Mouse (Mus musculus) kidney, embryonic 15.5 days (tissue): Measurements from ENCODE around the gene Nt5e. TPM values are rescaled to one million over a fixed set of nuclear protein-coding genes. Genes with fewer than 3 reads are reported as not detected.

Source experiments
- ATAC-seq: fragments of 200-750 bp; cut with Nextera tagmentation; replicated peaks from 2 replicates; pipeline ENCODE4 v1.8.0; 2017; ENCODE audit warnings: moderate TSS enrichment; ENCODE audit not compliant: low FRiP score
- H3K27ac ChIP-seq: fragments of 300-500 bp; sonication (generic); 2 replicates; pipeline ENCODE4 v1.5.1; 2015; ENCODE audit warnings: mild to moderate bottlenecking, inconsistent platforms
- H3K27me3 ChIP-seq: fragments of 300-500 bp; sonication (generic); 2 replicates; pipeline ENCODE4 v1.6.1; 2015; ENCODE audit warnings: inconsistent platforms
- H3K36me3 ChIP-seq: fragments of 300-500 bp; sonication (generic); 2 replicates; pipeline ENCODE4 v1.6.1; 2015; ENCODE audit warnings: inconsistent platforms
- H3K4me1 ChIP-seq: fragments of 300-500 bp; sonication (generic); 2 replicates; pipeline ENCODE4 v1.6.1; 2015; ENCODE audit warnings: inconsistent platforms
- H3K4me2 ChIP-seq: fragments of 300-500 bp; sonication (generic); 2 replicates; pipeline ENCODE4 v1.6.1; 2015; ENCODE audit warnings: moderate library complexity, mild to moderate bottlenecking, inconsistent platforms
- H3K4me3 ChIP-seq: fragments of 300-500 bp; sonication (generic); replicated peaks from 2 replicates; pipeline ENCODE4 v1.5.1; 2015; ENCODE audit warnings: mild to moderate bottlenecking, inconsistent platforms
- H3K9ac ChIP-seq: fragments of 300-500 bp; sonication (generic); 2 replicates; pipeline ENCODE4 v1.6.1; 2015; ENCODE audit warnings: mild to moderate bottlenecking, inconsistent platforms
- H3K9me3 ChIP-seq: fragments of 300-500 bp; sonication (generic); replicated peaks from 2 replicates; pipeline ENCODE4 v1.6.1; 2016; ENCODE audit warnings: inconsistent platforms
- WGBS: fragments of 180-500 bp; shearing (Covaris S2); methylation state at CpG from one replicate; pipeline ENCODE4 v1.1.7; 2015; ENCODE audit warnings: mixed read lengths; 5-methylcytosine and 5-hydroxymethylcytosine counted together
- polyA plus RNA-seq: library from polyadenylated mRNA; unstranded; fragments of >200 nt; fragmentation: Nextera tagmentation; extraction: Ambion mirVana; gene quantifications from 2 replicates; pipeline ENCODE4 v1.2.1, GENCODE M21; 2015

Nt5e gene
- polyA plus RNA-seq, 1 experiment from 2014 or later = 3.6 TPM

DNA sequence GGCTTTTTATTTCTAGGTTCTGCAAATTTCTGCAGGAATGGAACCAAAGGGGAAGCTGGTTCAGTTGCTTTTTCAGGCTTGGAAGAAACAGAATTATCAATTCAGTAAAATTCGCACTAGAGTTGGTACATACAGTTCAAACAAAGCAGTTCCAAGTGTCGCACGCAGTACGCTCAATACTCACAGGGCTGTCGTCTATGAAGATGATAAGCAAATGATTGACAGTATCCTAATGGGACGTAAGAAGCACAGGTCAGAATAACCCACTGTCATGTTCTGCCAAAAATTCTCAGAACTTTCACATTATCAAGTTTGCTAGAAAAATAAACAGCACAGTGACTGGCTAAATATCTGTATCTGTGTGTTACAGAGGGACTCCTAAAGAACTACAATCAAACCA is 77.5 kb downstream of the Nt5e start:
- H3K4me2 ChIP-seq = no peak overlapping the region
- H3K27me3 ChIP-seq = no peaks in the 10 kb centered on the region
- 90% methylated on average over 6 of the region's 6 CpGs for WGBS
- peaks cover 39% of the 10 kb centered on the region for H3K36me3 ChIP-seq
- no peak overlapping the region for H3K27ac ChIP-seq
- H3K4me3 ChIP-seq = no peak overlapping the region
- H3K9me3 ChIP-seq = no peaks in the 10 kb centered on the region
- ATAC-seq = no peak
- H3K9ac ChIP-seq = no peak overlapping the region
- H3K4me1 ChIP-seq = no peaks in the 10 kb centered on the region

DNA sequence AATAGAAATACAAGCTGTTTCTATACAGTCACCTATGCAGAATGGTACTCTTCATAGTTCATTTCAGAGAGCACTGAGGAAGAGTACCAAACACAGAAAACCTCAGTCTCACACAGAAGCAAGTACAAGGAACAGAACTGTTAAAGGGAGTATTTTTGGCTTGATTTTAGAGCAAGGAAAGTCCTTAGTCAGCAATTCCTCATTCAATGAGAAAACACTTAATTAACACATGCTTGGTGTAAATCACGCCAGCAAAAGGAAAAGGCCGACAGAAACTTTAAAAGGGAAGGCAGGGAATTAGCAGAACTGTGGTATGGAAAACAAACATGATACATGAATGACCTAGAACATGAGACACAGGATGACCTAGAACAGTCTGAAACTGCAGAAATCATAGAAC is 83.0 kb downstream of the Nt5e start:
- Histone ChIP-seq H3K9me3 (no peaks in the 10 kb centered on the region), H3K36me3 (peaks cover 32% of the 10 kb centered on the region), H3K27ac (no peak overlapping the region), H3K4me1 (no peaks in the 10 kb centered on the region), H3K4me2 (no peak overlapping the region), H3K9ac (no peak overlapping the region), H3K27me3 (no peaks in the 10 kb centered on the region), H3K4me3 (no peak overlapping the region)
- ATAC-seq = no peak
- 65% methylated on average over 2 of the region's 2 CpGs for WGBS

DNA sequence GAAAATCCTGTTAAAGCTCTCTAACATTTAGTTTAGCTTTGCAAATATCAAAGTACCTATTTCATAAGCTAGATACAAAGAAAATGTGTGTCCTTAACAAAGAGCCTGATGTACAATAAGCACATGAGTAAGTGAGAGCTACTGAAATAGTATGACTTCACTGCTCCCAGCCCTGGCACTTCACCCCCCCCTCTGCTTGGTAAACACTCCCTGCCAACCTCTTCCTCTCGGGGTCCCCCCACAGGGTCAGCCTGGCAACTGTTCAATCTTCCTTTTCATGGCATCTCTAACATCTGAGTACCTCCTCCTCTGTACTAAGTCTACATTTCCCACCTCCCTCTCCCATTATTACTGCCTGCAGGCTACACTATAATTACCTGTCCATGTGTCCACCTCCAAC is 89.8 kb downstream of the Nt5e start:
- Histone ChIP-seq H3K4me3 (no peak overlapping the region), H3K36me3 (peaks cover 26% of the 10 kb centered on the region), H3K9ac (no peak overlapping the region), H3K4me1 (no peaks in the 10 kb centered on the region), H3K4me2 (no peak overlapping the region), H3K27ac (no peak overlapping the region), H3K9me3 (no peaks in the 10 kb centered on the region), H3K27me3 (no peaks in the 10 kb centered on the region)
- WGBS = 61% methylated on average over 1 of the region's 1 CpGs
- ATAC-seq = no peak

Other genes starting within 250 kb of the Nt5e start
- 26.8 and 30.0 TPM in 2 replicates for gene Snx14, start 111.8 kb downstream of the Nt5e start, polyA plus RNA-seq
- 0.23 and 0.45 TPM in 2 replicates for gene Gm20537, start 129.4 kb downstream of the Nt5e start, polyA plus RNA-seq
- gene Syncrip, start 155.4 kb downstream of the Nt5e start, polyA plus RNA-seq = 103 and 110 TPM in 2 replicates
- gene Zfp949, start 220.8 kb downstream of the Nt5e start, polyA plus RNA-seq = 10.7 and 10.8 TPM in 2 replicates